Mouse (Mus musculus): ENCODE data around the gene Pdzd8. TPM values are rescaled to one million over a fixed set of nuclear protein-coding genes. Genes with fewer than 3 reads are reported as not detected.

Gene Pdzd8
- polyA plus RNA-seq, 1 experiment from 2014 or later, result 10.4 TPM

- H3K4me3 ChIP-seq, result peak overlapping the region; percentile 46
- H3K9ac ChIP-seq, result peak overlapping the region; percentile 70; the same call in 1 of the 2 replicates
These were observed 84.0 kb downstream of the Pdzd8 start for GRCm38 (mm10) chr19:59261604-59262003.

DNA sequence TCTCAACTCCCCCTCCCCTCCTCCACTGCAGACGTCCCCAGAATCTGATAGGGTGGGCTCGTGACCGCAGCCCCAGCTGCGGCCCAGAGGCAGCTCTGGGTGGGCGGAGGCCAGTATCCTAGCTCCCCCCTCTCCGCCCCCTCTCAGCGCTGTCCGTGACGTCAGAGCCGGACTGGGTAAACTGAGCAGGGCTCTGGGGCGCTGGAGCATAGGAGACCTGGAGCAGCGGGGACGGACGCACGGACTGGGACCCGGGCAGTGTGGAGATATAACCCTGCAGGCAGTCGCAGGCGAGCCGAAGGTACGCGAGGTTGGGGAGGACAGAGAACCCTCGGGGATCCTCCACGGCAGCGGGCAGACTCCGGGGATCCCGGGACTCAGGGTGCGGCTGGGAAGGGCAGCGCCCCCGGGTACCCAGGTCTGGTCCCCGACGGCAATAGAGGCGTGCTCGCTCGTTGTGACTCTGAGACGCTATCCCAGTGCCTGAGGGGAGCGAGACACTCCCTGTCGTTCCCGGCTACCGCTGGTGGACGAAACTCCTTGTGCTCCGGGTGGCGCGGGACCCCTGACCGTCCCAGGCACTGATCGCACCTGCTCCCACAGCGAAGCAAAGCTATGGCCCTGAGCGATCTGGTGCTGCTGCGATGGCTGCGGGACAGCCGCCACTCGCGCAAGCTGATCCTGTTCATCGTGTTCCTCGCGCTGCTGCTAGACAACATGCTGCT is 84.7 kb downstream of the Pdzd8 start, which contains the start of gene Slc18a2:
Gene Slc18a2, plus strand, starts transcription at position 179 of the 725 bp plus-strand sequence.
- peak; percentile 82 for ATAC-seq (ENCODE audit: low FRiP score)
- Histone ChIP-seq H3K4me2 (peak within 1 kb of the TSS; percentile 87), H3K27me3 (peaks cover 38% of the 10 kb centered on the region), H3K27ac (no peak within 1 kb of the TSS), H3K4me1 (replicated peaks) (peaks cover 24% of the 10 kb centered on the region), H3K36me3 (no peaks in the 10 kb centered on the region), H3K4me3 (peak within 1 kb of the TSS; percentile 46), H3K9me3 (peaks cover 10% of the 10 kb centered on the region), H3K9ac (peak within 1 kb of the TSS; percentile 70)
- under 1% methylated on average over 52 of the region's 55 CpGs for WGBS

More at GRCm38 (mm10) chr19:59261604-59262003, 84.0 kb downstream of the Pdzd8 start:
- 42% methylated on average over 7 of the region's 7 CpGs for WGBS
- H3K36me3 ChIP-seq, result no peaks in the 10 kb centered on the region
- no peak overlapping the region for H3K27ac ChIP-seq
- H3K9me3 ChIP-seq, result peaks cover 7% of the 10 kb centered on the region
- peak overlapping the region; percentile 87 for H3K4me2 ChIP-seq
- H3K4me1 ChIP-seq (replicated peaks), result peaks cover 24% of the 10 kb centered on the region
- no peak for ATAC-seq (ENCODE audit: low FRiP score)
- peaks cover 38% of the 10 kb centered on the region for H3K27me3 ChIP-seq

DNA sequence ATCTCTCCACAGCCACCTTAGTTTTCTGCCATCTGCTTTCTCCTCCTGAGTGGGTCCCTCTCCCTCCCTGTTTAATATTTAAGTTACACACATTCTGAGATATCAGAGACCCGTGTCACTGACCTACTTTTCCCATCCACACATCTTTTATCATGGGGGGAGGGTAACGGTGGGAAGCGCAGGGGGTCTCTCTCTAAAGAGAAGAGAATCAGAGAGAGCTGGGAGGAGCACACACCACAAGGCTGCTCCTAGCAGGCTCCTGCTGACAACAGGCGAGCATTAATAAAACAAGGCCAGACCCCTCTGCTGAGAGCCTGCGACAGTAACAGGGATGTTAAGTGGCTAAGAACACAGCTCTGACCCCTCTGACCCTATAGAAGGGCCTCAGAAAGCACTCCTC is 85.9 kb downstream of the Pdzd8 start:
- H3K27me3 ChIP-seq, result peaks cover 38% of the 10 kb centered on the region
- peaks cover 16% of the 10 kb centered on the region for H3K4me1 ChIP-seq (replicated peaks)
- H3K4me3 ChIP-seq, result no peak overlapping the region
- H3K4me2 ChIP-seq, result no peak overlapping the region
- no peak overlapping the region for H3K9ac ChIP-seq
- no peaks in the 10 kb centered on the region for H3K36me3 ChIP-seq
- H3K27ac ChIP-seq, result no peak overlapping the region
- no peak for ATAC-seq (ENCODE audit: low FRiP score)
- 39% methylated on average over 5 of the region's 5 CpGs for whole genome bisulfite sequencing
- peaks cover 10% of the 10 kb centered on the region for H3K9me3 ChIP-seq

DNA sequence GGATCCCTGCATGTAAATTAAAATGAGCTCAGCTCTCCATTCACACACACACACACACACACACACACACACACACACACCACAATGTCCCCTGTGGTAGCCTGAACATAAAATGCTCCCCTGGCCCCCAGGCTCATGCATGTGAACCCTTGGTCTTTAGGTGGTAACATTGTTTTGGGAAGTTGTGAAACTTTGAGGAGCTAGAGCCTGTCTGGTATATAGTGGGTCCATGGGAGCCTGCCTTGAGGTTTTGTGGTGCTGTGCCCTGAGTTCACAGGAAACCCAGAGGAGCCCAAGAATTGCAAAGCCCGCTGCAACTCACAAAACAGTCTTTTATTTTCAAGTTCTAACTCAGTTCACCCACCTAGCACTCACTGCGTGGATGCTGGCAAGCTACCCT is 92.9 kb downstream of the Pdzd8 start:
- no peaks in the 10 kb centered on the region for H3K36me3 ChIP-seq
- no peaks in the 10 kb centered on the region for H3K4me1 ChIP-seq (replicated peaks)
- H3K4me2 ChIP-seq, result no peak overlapping the region
- no peaks in the 10 kb centered on the region for H3K27me3 ChIP-seq
- no peak overlapping the region for H3K4me3 ChIP-seq
- no peak for ATAC-seq (ENCODE audit: low FRiP score)
- no peak overlapping the region for H3K9ac ChIP-seq
- H3K27ac ChIP-seq, result no peak overlapping the region
- H3K9me3 ChIP-seq, result peaks cover 10% of the 10 kb centered on the region
- 64% methylated on average over 2 of the region's 2 CpGs for whole genome bisulfite sequencing

DNA sequence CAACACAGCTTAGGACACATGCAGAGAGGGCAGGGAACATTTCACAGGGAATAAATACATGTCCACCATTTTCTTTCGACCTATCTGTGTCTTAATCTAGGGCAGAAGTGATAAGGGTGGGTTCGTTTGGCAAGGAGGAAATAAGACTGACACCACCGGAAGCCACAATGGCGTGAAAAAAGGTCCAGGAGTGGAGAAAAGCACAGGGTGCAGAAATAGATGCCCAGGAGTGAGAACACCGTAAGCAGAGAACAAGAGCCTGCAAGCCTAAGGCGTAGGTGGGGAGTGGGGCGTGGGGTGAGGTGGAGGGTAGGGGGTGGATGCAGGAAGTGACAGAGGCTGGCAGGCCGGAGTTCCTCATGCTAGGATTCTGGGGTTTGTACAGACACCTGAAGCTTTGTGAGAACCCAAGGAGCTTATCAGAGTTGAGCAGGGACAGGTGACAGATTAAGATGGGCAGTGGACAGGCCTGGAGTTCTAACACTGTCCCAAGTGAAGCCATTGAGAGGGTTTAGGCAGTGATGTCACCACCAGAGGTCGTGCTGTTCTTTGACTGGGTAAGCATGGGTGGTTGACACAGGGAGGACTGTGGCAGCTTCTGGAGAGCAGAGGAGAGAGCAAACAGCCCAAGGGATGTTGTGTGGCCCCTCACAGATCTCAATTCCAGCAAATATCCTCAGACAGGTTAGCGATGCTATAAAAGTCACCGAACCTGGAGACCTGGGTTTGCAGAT is 96.9 kb downstream of the Pdzd8 start:
- Histone ChIP-seq H3K4me2 (no peak overlapping the region), H3K4me1 (replicated peaks) (no peaks in the 10 kb centered on the region), H3K36me3 (no peaks in the 10 kb centered on the region), H3K27me3 (no peaks in the 10 kb centered on the region), H3K9me3 (no peaks in the 10 kb centered on the region), H3K9ac (no peak overlapping the region), H3K27ac (no peak overlapping the region), H3K4me3 (no peak overlapping the region)
- ATAC-seq (ENCODE audit: low FRiP score), result no peak
- 76% methylated on average over 11 of the region's 11 CpGs for WGBS

DNA sequence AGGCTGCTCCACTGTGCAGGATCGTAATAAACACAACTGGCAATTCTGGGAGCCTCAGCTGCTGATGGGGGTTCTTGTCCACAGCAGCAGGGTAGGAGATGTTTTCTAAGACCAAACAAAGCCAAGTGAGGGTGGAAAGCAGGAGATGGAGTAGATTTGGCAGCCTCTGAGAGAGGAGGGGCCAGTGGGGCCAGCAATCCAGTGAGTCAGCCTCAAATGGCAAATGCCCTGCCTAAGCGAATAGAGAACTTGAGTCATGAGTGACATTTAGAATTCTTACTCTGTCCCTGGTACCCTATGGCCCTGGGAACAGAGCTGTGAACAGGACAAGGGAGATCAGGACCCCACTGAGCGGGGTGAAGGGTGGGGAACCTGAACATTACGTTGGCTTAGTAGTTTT is 97.4 kb downstream of the Pdzd8 start:
- 88% methylated on average over 4 of the region's 4 CpGs for WGBS
- H3K27me3 ChIP-seq, result no peaks in the 10 kb centered on the region

More for the DNA sequence above, 97.4 kb downstream of the Pdzd8 start:
- no peaks in the 10 kb centered on the region for H3K9me3 ChIP-seq
- H3K4me2 ChIP-seq, result no peak overlapping the region
- H3K4me1 ChIP-seq (replicated peaks), result no peaks in the 10 kb centered on the region
- no peak for ATAC-seq (ENCODE audit: low FRiP score)
- no peak overlapping the region for H3K4me3 ChIP-seq
- H3K27ac ChIP-seq, result no peak overlapping the region
- H3K36me3 ChIP-seq, result no peaks in the 10 kb centered on the region
- no peak overlapping the region for H3K9ac ChIP-seq

Other genes with a start within 250 kb of the Pdzd8 start
- gene Vax1, start 175.7 kb downstream of the Pdzd8 start, polyA plus RNA-seq (2015; fragmentation: Nextera tagmentation; extraction: Ambion mirVana), result not detected in 2 replicates
- not detected in 2 replicates for gene Kcnk18, start 126.6 kb downstream of the Pdzd8 start, polyA plus RNA-seq (2015; fragmentation: Nextera tagmentation; extraction: Ambion mirVana)
- gene Slc18a2, start 84.9 kb downstream of the Pdzd8 start, polyA plus RNA-seq (2015; fragmentation: Nextera tagmentation; extraction: Ambion mirVana), result 15.1 and 16.3 TPM in 2 replicates
- gene Rps12-ps3, start 23.5 kb downstream of the Pdzd8 start, polyA plus RNA-seq (2015; fragmentation: Nextera tagmentation; extraction: Ambion mirVana), result 5.4 and 8.9 TPM in 2 replicates
- 0.74 and 1.1 TPM in 2 replicates for gene Emx2, start 112.6 kb upstream of the Pdzd8 start, polyA plus RNA-seq (2015; fragmentation: Nextera tagmentation; extraction: Ambion mirVana)